Mouse (Mus musculus): ENCODE results near the gene Atrnl1.

The Atrnl1 gene

DNA sequence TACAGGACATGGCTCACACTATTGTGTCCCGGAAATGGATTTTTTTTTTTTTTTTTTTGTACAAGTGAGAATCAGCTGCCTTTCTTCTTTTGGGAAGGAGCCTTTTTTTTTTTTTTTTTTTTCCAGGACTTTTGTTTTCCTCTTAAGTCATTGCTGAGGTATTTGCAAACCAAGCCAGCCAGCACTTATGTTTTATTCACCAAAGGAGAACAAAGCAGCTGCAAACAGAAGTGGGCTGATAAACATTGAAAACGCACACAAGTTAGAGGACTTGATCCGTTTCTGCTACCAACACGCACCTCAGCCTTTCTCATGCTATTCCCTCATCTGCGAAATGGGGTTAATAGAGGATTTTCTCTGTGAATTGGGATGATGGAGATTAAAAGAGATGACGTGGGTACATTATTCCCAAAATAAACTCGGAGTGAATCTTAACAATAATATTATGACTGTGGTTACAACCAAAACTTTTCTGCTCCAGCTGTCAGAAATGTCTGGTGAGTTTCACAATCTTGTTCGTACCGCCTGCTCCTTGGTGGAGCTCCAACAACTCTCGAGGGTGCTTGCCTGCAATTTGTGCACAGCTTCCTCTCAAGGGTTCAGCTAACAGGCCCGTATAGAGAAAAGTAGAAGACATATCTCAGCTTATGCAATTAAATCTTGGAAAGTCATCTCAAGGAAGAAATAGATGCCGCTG is 1.3 kb upstream of the Atrnl1 start:
- in situ Hi-C loops (cut with MboI; ENCODE audit: unreplicated experiment in 2 of 2): no loop called here

DNA sequence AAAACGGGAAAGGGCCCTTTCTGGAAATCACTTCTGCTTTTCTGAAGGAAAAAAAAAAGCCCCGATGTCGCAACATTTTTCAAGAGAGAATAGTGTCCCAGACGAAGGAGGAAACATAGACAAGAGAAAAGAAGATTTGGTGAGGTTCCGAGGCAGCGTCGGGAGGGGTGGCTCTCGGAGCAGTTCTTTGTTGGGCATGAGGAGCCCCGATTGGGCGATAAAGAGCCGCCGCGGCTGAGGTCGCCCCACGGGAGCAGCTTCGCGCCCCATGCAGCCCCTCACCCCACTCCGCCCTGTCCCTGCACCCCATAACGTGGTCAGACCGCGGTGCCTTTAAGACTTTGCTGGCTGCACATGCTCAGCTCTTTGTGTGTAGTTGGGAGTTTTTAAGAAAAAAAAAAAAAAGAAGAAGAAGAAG is 767 bp upstream of the Atrnl1 start:
- in situ Hi-C loops (cut with MboI; ENCODE audit: unreplicated experiment in 2 of 2): no loop called here

DNA sequence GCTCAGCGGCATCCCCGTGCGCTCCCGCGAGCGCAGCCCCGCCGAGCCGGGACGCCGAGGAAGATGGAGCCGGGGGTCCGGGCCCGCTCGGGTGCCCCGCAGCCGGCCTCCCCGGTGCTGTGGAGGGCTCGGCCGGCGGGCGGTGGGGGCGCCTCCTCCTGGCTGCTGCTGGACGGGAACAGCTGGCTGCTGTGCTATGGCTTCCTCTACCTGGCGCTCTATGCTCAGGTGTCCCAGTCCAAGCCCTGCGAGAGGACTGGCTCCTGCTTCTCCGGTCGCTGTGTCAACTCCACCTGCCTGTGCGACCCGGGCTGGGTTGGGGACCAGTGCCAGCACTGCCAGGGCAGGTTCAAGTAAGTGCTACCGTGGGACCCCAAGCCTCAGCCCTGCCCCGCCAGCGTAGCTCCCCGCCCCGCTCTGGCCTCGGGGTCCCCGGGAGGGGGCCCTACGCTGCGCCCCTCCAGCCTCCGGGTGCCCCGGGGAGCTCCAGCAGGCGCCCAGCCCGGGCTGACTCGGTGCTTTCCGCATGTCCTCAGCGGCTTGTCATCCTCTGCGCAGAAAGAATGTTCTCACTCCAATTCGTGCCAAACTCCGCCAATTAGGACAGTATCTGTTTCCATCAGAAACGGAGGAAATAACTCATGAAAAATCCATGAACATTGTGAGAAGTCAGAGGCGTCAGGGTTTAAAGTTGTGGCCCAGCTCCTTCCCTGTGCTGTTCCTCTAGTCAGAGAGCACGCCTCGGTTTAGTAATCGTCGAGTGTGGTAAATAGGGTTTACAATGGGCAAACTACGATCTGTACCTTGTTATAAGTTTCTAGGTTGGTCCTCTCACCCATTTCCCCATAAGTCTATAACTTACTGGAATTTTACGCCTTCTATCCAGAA is 701 bp downstream of the Atrnl1 start:
- in situ Hi-C loops (cut with MboI; ENCODE audit: unreplicated experiment in 2 of 2): no loop called here

- in situ Hi-C loops (cut with MboI; ENCODE audit: unreplicated experiment in 2 of 2): no loop called here
These were observed 1.3 kb downstream of the Atrnl1 start for GRCm38 (mm10) chr19:57612179-57612472.

GRCm38 (mm10) chr19:57615972-57616621 is 5.3 kb downstream of the Atrnl1 start:
- in situ Hi-C loops (cut with MboI; ENCODE audit: unreplicated experiment in 2 of 2): loop anchor here in 1 of 2 experiments (5.0 kb wide), 1 partner anchor 129 kb away; no protein-coding TSS in a partner anchor

DNA sequence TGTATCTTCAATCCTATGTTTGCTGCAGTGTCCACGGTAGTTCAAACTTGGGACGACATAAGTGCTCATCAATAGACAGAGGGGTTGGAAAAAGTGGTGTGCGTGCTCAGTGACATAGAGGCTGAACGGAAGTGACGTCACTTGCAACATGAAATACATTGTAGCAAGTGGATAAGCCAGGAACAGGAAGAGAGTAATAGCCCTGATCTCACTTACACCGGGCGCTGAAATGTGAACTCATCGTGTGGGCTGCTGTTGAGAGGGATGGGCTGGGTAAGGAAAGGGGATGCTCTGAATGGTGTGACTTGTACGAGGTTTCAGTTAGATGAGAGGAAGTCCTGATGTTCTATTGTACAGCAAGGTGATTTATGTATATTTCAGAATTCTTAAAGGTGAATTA is 8.3 kb downstream of the Atrnl1 start:
- in situ Hi-C loops (cut with MboI; ENCODE audit: unreplicated experiment in 2 of 2): loop anchor here in 1 of 2 experiments (5.0 kb wide), 1 partner anchor 132 kb away; no protein-coding TSS in a partner anchor

- in situ Hi-C loops (cut with MboI; ENCODE audit: unreplicated experiment in 2 of 2): no loop called here
These were observed 11.0 kb downstream of the Atrnl1 start for GRCm38 (mm10) chr19:57621814-57622213.

DNA sequence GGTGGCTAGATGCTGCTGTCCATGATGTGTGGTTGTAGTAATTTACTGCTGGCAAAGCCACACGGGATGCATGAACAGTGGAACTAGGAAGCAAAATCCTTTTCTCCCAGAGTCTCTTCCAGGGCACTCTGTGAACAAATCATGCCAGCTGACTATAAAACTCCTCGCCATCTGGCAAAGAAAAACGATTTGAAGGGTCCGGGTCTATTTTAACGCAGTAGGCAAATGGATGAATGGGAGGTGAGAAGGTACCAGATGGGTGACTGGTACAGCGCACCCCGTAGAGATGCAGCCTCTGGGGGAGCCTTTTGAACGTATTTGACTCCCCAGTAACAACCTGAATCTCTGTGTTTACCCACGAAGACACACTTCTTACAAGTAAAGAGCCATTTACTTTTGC is 14.9 kb downstream of the Atrnl1 start:
- in situ Hi-C loops (cut with MboI; ENCODE audit: unreplicated experiment in 2 of 2): no loop called here

DNA sequence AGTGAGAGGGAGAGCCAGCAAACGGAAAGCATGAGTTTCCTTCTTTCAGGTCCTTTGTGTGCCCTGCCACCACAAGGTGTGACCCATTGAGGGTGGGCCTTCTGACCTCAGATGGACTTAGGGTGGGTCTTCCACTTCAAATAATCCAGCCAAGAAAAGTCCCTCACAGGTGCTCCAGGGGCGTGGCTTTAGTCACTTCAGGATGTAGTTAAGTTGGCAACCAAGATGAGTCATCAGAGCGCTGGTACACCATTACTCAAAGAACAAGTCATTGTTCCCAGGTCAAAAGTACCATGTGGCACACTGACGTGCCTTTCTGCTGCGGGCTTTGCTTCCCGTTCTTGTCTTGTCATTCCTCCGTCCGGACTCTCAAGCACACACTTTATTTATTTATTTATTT is 16.4 kb downstream of the Atrnl1 start:
- in situ Hi-C loops (cut with MboI; ENCODE audit: unreplicated experiment in 2 of 2): no loop called here

DNA sequence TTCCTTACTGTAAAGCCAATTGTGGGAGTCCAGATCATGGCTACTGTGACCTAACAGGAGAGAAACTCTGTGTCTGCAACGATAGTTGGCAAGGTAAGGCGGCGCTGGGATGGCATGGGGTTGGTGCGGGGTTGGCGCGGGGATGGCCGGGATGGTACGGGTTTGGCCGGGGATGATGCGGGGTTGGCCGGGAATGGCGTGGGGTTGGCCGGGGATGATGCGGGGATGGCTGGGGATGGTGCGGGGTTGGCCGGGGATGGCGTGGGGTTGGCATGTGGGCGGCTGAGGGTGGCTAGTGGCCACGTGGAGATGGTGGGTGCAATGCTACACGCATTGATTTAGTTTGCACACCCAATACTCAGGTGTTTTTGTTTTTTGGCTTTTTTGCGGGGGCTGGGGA is 31.7 kb downstream of the Atrnl1 start:
- in situ Hi-C loops (cut with MboI; ENCODE audit: unreplicated experiment in 2 of 2): loop anchor here (5.0 to 10.0 kb wide), 10 partner anchors 160 to 728 kb away; no protein-coding TSS in a partner anchor

- in situ Hi-C loops (cut with MboI; ENCODE audit: unreplicated experiment in 2 of 2): loop anchor here (5.0 to 10.0 kb wide), 10 partner anchors 161 to 728 kb away; no protein-coding TSS in a partner anchor
These were observed 32.1 kb downstream of the Atrnl1 start for GRCm38 (mm10) chr19:57642980-57643379.

- in situ Hi-C loops (cut with MboI; ENCODE audit: unreplicated experiment in 2 of 2): loop anchor here (10.0 kb wide), 5 partner anchors 324 to 734 kb away; no protein-coding TSS in a partner anchor
These were observed 37.5 kb downstream of the Atrnl1 start for GRCm38 (mm10) chr19:57648202-57648943.

DNA sequence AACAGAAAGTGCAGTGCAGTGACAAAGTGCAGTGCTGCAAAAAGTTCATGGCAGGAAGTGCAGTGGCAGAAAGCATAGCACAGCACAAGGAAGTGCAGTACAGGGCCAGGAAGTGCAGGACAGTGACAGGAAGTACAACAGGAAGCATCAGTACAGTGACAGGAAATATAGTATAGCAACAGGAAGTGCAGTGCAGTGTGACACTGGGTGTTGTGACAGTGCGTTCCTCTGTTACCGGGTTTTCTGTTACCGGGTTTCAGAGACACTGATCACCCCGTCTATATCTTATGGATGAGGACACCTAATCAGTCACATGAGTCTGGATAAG is 38.1 kb downstream of the Atrnl1 start:
- in situ Hi-C loops (cut with MboI; ENCODE audit: unreplicated experiment in 2 of 2): loop anchor here (10.0 kb wide), 5 partner anchors 324 to 734 kb away; no protein-coding TSS in a partner anchor

GRCm38 (mm10) chr19:57655083-57655482 is 44.2 kb downstream of the Atrnl1 start:
- in situ Hi-C loops (cut with MboI; ENCODE audit: unreplicated experiment in 2 of 2): loop anchor here (5.0 to 25.0 kb wide), 4 partner anchors 807 to 1250 kb away; partner anchors contain the start of gene Gfra1 (in 1 of the 2)

- in situ Hi-C loops (cut with MboI; ENCODE audit: unreplicated experiment in 2 of 2): loop anchor here (5.0 to 25.0 kb wide), 4 partner anchors 807 to 1249 kb away; partner anchors contain the start of gene Gfra1 (in 1 of the 2)
These were observed 44.7 kb downstream of the Atrnl1 start for GRCm38 (mm10) chr19:57655491-57655890.

GRCm38 (mm10) chr19:57657426-57658087 is 46.7 kb downstream of the Atrnl1 start:
- in situ Hi-C loops (cut with MboI; ENCODE audit: unreplicated experiment in 2 of 2): loop anchor here (5.0 to 25.0 kb wide), 4 partner anchors 805 to 1247 kb away; partner anchors contain the start of gene Gfra1 (in 1 of the 2)

DNA sequence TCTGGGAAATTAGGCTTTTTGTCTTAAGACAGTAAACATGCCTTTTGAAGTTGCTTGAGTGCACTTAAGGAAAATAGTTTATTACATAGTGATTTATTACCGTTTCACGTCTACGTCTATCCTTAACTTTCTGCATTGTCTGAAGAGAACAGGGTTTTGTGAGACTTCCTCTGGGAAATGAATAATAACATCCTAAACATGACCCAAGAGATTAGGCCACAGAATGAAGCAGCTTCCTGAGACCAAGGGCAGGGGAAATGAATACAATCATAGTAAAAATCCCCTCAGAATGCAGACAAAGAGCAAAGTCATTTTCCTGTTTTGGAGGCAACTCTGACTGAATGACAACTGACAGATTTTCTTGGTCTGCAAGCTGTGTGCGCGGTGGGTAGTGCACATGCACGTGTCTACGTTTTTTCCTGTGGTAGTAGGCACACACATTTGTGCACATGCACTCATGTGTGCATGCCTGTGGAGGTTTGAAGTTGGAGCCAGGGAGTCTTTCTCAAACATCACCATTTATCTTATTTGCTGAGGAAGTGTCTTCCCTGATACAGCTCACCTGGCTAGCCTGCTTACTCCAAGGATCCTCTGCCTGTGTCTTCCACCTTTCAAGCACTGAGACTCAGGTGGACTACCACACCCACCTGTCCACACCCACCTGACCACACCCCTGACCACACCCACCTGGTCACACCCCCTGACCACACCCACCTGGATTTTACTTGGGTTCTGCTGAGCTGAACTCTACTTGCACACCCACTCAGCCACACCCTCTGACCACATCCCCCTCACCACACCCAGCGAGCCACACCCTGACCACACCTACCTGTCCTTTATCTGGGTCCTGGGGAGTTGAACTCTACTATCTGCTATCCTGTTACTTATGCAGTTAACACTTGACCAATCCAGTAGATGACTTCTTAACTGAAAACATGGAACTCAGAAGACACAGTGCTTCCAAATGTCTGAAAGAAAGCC is 47.6 kb downstream of the Atrnl1 start:
- in situ Hi-C loops (cut with MboI; ENCODE audit: unreplicated experiment in 2 of 2): loop anchor here (5.0 to 25.0 kb wide), 4 partner anchors 804 to 1246 kb away; partner anchors contain the start of gene Gfra1 (in 1 of the 2)

DNA sequence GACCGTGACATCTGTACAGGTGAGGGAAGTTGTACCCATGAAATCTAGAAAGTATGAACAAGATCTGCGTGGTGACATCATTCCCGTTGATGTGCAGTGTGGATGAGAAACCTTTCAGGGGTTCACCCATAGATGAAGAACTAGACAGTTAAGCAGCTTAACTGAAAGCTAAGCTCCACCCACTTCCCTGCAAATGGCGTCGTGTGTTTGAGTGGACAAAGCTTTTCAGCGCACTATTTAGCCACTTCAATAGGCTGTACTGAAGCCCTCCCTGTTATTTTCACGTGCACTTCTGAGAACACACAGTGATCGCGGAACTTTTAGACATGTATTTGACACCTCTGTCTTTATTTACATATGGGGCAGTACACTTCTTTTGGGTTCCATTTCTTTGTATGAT is 56.2 kb downstream of the Atrnl1 start:
- in situ Hi-C loops (cut with MboI; ENCODE audit: unreplicated experiment in 2 of 2): loop anchor here (5.0 to 25.0 kb wide), 4 partner anchors 795 to 1538 kb away; partner anchors contain the start of gene Gfra1 (in 1 of the 2)
